Mouse (Mus musculus): ENCODE measurements at regions not wholly inside any gene's neighbourhood (a gene's known extent, or its start where the extent isn't known, plus 50 kb on each side); places are given as distances from the start of the nearest gene placed in this dataset.
A peak's percentile ranks its signal among the peaks of the same experiment; 100 is the strongest.

DNA sequence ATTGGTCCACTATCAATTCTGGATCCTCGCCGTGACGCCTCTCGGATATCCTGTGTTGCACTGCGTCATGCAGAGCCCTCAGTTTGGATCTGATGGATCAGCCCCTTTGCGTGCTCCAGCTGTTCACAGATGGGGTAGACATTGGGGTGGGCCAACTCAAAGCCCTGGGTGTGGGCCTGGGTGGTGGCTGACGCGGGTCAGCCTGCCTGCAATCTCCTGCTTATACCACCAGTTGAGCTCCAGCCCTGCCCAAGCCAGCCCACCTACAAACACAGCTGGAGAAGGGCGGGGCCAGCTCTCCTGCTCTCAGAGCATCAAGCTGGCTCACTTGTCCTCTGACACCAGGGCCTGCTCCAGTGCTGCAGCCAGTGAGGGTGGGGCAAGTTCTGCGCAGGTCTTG lies 73.1 kb downstream of the Rps15a start:
- H3K27ac ChIP-seq (ENCODE audit: low read depth, low read length): no peak overlapping the region
- ATAC-seq (replicated peaks; ENCODE audit: low FRiP score) (no peak), DNase-seq (ENCODE audit: low spot score) (no peak)
- no peaks in the 10 kb centered on the region for H3K27me3 ChIP-seq (replicated peaks; ENCODE audit: control insufficient read depth, insufficient read depth, low read length)
- no peak overlapping the region for H3K4me3 ChIP-seq (ENCODE audit: low read depth, low read length)
- no peaks in the 10 kb centered on the region for H3K9me3 ChIP-seq (ENCODE audit: control insufficient read depth, low read length)
- no peak overlapping the region for H3K9ac ChIP-seq (ENCODE audit: low read depth, low read length)
- 61% methylated on average over 10 of the region's 10 CpGs for WGBS
- H3K4me2 ChIP-seq: no peak overlapping the region
- H3K4me1 ChIP-seq (replicated peaks; ENCODE audit: control insufficient read depth, insufficient read depth, low read length): no peaks in the 10 kb centered on the region
- no peaks in the 10 kb centered on the region for H3K36me3 ChIP-seq (ENCODE audit: control insufficient read depth, insufficient read depth, low read length)

DNA sequence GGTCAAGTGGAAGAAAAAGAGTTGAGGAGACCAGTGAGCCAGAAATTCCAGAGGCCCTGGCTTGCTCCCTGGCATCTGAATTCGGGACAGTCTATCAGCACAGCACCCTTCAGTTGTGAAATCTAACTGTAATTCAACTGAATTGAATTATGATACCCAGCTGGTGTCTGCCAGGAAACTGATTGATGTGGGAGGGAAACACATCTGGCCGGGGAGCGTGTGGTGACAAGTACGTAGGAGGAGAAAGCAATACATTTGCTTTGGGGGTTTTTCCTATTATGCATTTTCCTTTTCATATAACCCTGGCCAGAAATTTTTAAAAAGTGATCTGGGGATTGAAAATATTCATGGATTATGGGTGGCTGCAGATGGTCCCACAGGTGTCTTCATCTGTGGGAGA lies 76.1 kb downstream of the Rps15a start:
- no peaks in the 10 kb centered on the region for H3K36me3 ChIP-seq (ENCODE audit: control insufficient read depth, insufficient read depth, low read length)
- 78% methylated on average over 4 of the region's 4 CpGs for WGBS

DNA sequence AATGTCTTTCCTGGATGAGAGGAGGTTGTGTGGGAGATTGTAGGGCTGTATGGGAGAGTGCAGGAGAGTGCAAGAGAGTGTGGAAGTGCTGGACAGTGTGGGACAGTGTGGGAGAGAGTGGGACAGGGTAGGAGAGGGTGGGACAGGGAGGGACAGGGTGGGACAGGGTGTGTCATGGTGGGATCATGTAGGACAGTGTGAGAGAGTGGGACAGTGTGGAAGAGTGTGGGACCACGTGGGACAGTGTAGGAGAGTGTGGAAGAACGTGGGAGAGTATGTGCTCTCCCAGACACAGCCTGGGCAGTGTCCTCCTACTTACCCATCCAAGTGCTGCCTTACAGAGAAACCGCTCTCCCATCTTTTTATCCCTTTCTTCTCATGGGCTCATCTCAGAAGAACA lies 78.9 kb downstream of the Rps15a start:
- ATAC-seq (replicated peaks; ENCODE audit: low FRiP score) (no peak), DNase-seq (ENCODE audit: low spot score) (no peak)
- H3K4me1 ChIP-seq (replicated peaks; ENCODE audit: control insufficient read depth, insufficient read depth, low read length): no peaks in the 10 kb centered on the region
- H3K27ac ChIP-seq (ENCODE audit: low read depth, low read length): no peak overlapping the region
- H3K9ac ChIP-seq (ENCODE audit: low read depth, low read length): no peak overlapping the region
- no peaks in the 10 kb centered on the region for H3K9me3 ChIP-seq (ENCODE audit: control insufficient read depth, low read length)
- no peaks in the 10 kb centered on the region for H3K36me3 ChIP-seq (ENCODE audit: control insufficient read depth, insufficient read depth, low read length)
- no peak overlapping the region for H3K4me2 ChIP-seq
- no peaks in the 10 kb centered on the region for H3K27me3 ChIP-seq (replicated peaks; ENCODE audit: control insufficient read depth, insufficient read depth, low read length)
- no peak overlapping the region for H3K4me3 ChIP-seq (ENCODE audit: low read depth, low read length)
- 52% methylated on average over 3 of the region's 3 CpGs for WGBS

More for the DNA sequence above, 76.1 kb downstream of the Rps15a start:
- Histone ChIP-seq H3K27me3 (replicated peaks; ENCODE audit: control insufficient read depth, insufficient read depth, low read length) (no peaks in the 10 kb centered on the region), H3K9me3 (ENCODE audit: control insufficient read depth, low read length) (no peaks in the 10 kb centered on the region), H3K9ac (ENCODE audit: low read depth, low read length) (no peak overlapping the region), H3K4me2 (no peak overlapping the region), H3K27ac (ENCODE audit: low read depth, low read length) (no peak overlapping the region), H3K4me1 (replicated peaks; ENCODE audit: control insufficient read depth, insufficient read depth, low read length) (no peaks in the 10 kb centered on the region), H3K4me3 (ENCODE audit: low read depth, low read length) (no peak overlapping the region)
- ATAC-seq (replicated peaks; ENCODE audit: low FRiP score) (no peak), DNase-seq (ENCODE audit: low spot score) (no peak)

GRCm38 (mm10) chr7:118026106-118026526 lies 89.9 kb downstream of the Rps15a start:
- no peaks in the 10 kb centered on the region for H3K36me3 ChIP-seq (ENCODE audit: control insufficient read depth, insufficient read depth, low read length)
- H3K4me3 ChIP-seq (ENCODE audit: low read depth, low read length): no peak overlapping the region
- WGBS: 24% methylated on average over 10 of the region's 10 CpGs
- no peak for ATAC-seq (replicated peaks; ENCODE audit: low FRiP score)
- no peaks in the 10 kb centered on the region for H3K27me3 ChIP-seq (replicated peaks; ENCODE audit: control insufficient read depth, insufficient read depth, low read length)
- no peaks in the 10 kb centered on the region for H3K4me1 ChIP-seq (replicated peaks; ENCODE audit: control insufficient read depth, insufficient read depth, low read length)
- H3K4me2 ChIP-seq: no peak overlapping the region
- H3K9ac ChIP-seq (ENCODE audit: low read depth, low read length): no peak overlapping the region
- H3K9me3 ChIP-seq (ENCODE audit: control insufficient read depth, low read length): no peaks in the 10 kb centered on the region
- H3K27ac ChIP-seq (ENCODE audit: low read depth, low read length): no peak overlapping the region
- no peak for DNase-seq (ENCODE audit: low spot score)

DNA sequence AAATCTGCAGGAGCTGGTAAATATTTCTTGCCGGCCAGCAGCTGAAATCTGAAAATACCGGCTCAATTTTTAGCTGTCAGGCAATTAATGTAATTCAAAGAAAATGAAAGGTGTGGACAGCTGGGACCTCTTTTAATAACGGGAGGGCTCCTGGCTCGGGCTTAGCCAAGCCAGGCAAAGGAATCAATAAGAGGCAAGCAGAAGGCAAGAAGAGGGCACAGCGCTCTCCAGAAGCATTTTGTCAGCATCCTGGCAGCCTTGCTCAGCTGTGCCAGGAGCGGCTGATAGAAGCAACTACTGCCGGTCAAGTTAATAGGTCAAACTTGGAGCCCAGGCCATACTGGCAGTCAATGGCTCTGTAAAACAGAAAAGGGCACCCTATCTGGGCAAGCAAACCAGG lies 111.4 kb downstream of the Rps15a start:
- DNase-seq (ENCODE audit: low spot score) (no peak), ATAC-seq (replicated peaks; ENCODE audit: low FRiP score) (no peak)
- WGBS: 81% methylated on average over 7 of the region's 7 CpGs
- H3K4me2 ChIP-seq: no peak overlapping the region
- no peaks in the 10 kb centered on the region for H3K4me1 ChIP-seq (replicated peaks; ENCODE audit: control insufficient read depth, insufficient read depth, low read length)
- no peak overlapping the region for H3K27ac ChIP-seq (ENCODE audit: low read depth, low read length)
- no peak overlapping the region for H3K9ac ChIP-seq (ENCODE audit: low read depth, low read length)
- no peaks in the 10 kb centered on the region for H3K9me3 ChIP-seq (ENCODE audit: control insufficient read depth, low read length)
- no peaks in the 10 kb centered on the region for H3K27me3 ChIP-seq (replicated peaks; ENCODE audit: control insufficient read depth, insufficient read depth, low read length)
- no peak overlapping the region for H3K4me3 ChIP-seq (ENCODE audit: low read depth, low read length)
- no peaks in the 10 kb centered on the region for H3K36me3 ChIP-seq (ENCODE audit: control insufficient read depth, insufficient read depth, low read length)

DNA sequence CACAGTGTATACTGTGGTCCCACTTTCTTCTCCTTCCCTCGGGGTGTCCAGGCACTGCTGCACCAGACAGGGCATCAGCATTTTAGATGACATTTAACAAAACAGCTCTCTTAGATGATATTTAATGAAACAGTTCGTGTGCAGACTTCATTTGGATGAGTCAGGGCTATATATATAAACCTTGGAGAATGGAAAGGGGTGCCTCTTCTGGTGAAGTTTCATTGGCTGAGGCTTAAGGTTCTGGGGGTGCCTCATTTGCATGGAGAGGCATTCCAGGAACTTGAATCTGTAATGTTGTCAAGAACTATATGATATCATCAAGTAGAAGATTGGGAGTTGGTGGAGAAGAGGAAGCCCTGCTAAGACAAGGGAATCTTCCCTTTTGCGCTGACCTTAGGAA lies 114.1 kb downstream of the Rps15a start:
- H3K9me3 ChIP-seq (ENCODE audit: control insufficient read depth, low read length): no peaks in the 10 kb centered on the region
- no peak overlapping the region for H3K4me2 ChIP-seq
- H3K36me3 ChIP-seq (ENCODE audit: control insufficient read depth, insufficient read depth, low read length): no peaks in the 10 kb centered on the region
- DNase-seq (ENCODE audit: low spot score) (no peak), ATAC-seq (replicated peaks; ENCODE audit: low FRiP score) (no peak)
- H3K4me3 ChIP-seq (ENCODE audit: low read depth, low read length): no peak overlapping the region
- H3K27me3 ChIP-seq (replicated peaks; ENCODE audit: control insufficient read depth, insufficient read depth, low read length): no peaks in the 10 kb centered on the region
- H3K27ac ChIP-seq (ENCODE audit: low read depth, low read length): no peak overlapping the region
- no peak overlapping the region for H3K9ac ChIP-seq (ENCODE audit: low read depth, low read length)
- no peaks in the 10 kb centered on the region for H3K4me1 ChIP-seq (replicated peaks; ENCODE audit: control insufficient read depth, insufficient read depth, low read length)
- WGBS: 63% methylated on average over 3 of the region's 3 CpGs

GRCm38 (mm10) chr7:118001121-118001520 lies 114.9 kb downstream of the Rps15a start:
- DNase-seq (ENCODE audit: low spot score) (peak; percentile 47), ATAC-seq (replicated peaks; ENCODE audit: low FRiP score) (no peak)
- no peak overlapping the region for H3K9ac ChIP-seq (ENCODE audit: low read depth, low read length)
- no peak overlapping the region for H3K4me2 ChIP-seq
- no peak overlapping the region for H3K4me3 ChIP-seq (ENCODE audit: low read depth, low read length)
- no peaks in the 10 kb centered on the region for H3K9me3 ChIP-seq (ENCODE audit: control insufficient read depth, low read length)
- H3K36me3 ChIP-seq (ENCODE audit: control insufficient read depth, insufficient read depth, low read length): no peaks in the 10 kb centered on the region
- WGBS: 7% methylated on average over 4 of the region's 4 CpGs
- no peaks in the 10 kb centered on the region for H3K4me1 ChIP-seq (replicated peaks; ENCODE audit: control insufficient read depth, insufficient read depth, low read length)
- H3K27me3 ChIP-seq (replicated peaks; ENCODE audit: control insufficient read depth, insufficient read depth, low read length): no peaks in the 10 kb centered on the region
- H3K27ac ChIP-seq (ENCODE audit: low read depth, low read length): no peak overlapping the region

GRCm38 (mm10) chr7:117982177-117982576 lies 133.8 kb downstream of the Rps15a start:
- Histone ChIP-seq H3K4me2 (no peak overlapping the region), H3K27me3 (replicated peaks; ENCODE audit: control insufficient read depth, insufficient read depth, low read length) (no peaks in the 10 kb centered on the region), H3K27ac (ENCODE audit: low read depth, low read length) (no peak overlapping the region), H3K9ac (ENCODE audit: low read depth, low read length) (no peak overlapping the region), H3K4me1 (replicated peaks; ENCODE audit: control insufficient read depth, insufficient read depth, low read length) (no peaks in the 10 kb centered on the region), H3K4me3 (ENCODE audit: low read depth, low read length) (no peak overlapping the region), H3K36me3 (ENCODE audit: control insufficient read depth, insufficient read depth, low read length) (no peaks in the 10 kb centered on the region), H3K9me3 (ENCODE audit: control insufficient read depth, low read length) (no peaks in the 10 kb centered on the region)
- DNase-seq (ENCODE audit: low spot score) (no peak), ATAC-seq (replicated peaks; ENCODE audit: low FRiP score) (no peak)
- WGBS: 67% methylated on average over 4 of the region's 4 CpGs

DNA sequence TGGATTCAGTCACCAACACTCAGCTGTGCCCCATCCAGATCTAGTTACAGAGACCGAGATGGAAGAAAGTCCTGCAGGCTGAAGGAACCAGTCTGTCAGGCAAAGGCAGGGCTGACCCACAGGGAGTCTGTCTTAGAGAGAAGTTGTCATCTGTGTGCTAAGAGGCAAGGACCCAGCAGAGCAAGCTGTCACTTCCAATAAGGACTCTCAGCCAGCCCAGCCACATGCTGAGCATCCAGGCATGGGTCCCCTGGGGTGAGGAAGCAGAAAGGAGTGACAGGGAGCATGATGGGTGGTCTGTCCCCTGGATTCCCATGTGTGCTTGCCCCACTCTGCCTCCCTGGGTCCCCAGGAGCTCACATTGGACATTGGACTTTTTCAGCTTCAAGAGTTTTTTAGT lies 144.8 kb downstream of the Rps15a start:
- no peak for ATAC-seq (replicated peaks; ENCODE audit: low FRiP score)

More for the DNA sequence above, 144.8 kb downstream of the Rps15a start:
- no peak overlapping the region for H3K4me3 ChIP-seq (ENCODE audit: low read depth, low read length)
- no peaks in the 10 kb centered on the region for H3K9me3 ChIP-seq (ENCODE audit: control insufficient read depth, low read length)
- no peaks in the 10 kb centered on the region for H3K4me1 ChIP-seq (replicated peaks; ENCODE audit: control insufficient read depth, insufficient read depth, low read length)
- no peak for DNase-seq (ENCODE audit: low spot score)
- H3K27me3 ChIP-seq (replicated peaks; ENCODE audit: control insufficient read depth, insufficient read depth, low read length): no peaks in the 10 kb centered on the region
- H3K9ac ChIP-seq (ENCODE audit: low read depth, low read length): no peak overlapping the region
- H3K27ac ChIP-seq (ENCODE audit: low read depth, low read length): no peak overlapping the region
- H3K36me3 ChIP-seq (ENCODE audit: control insufficient read depth, insufficient read depth, low read length): no peaks in the 10 kb centered on the region
- WGBS: 21% methylated on average over 1 of the region's 1 CpGs
- no peak overlapping the region for H3K4me2 ChIP-seq
